Mouse (Mus musculus): ENCODE data around the gene Smarcd1. TPM values are rescaled to one million over a fixed set of nuclear protein-coding genes. Genes with fewer than 3 reads are reported as not detected.

The Smarcd1 gene
- polyA plus RNA-seq, 1 experiment from 2014 or later = 44.2 TPM

- no peak for TF ChIP-seq CTCF (IDR thresholded peaks at IDR 0.05; ENCODE audit: low read depth)
- Histone ChIP-seq H3K27ac (no peak overlapping the region), H3K9me3 (replicated peaks; ENCODE audit: low read length) (no peaks in the 10 kb centered on the region), H3K4me2 (ENCODE audit: low read length) (no peak overlapping the region), H3K4me1 (replicated peaks; ENCODE audit: insufficient read depth, low read length) (no peaks in the 10 kb centered on the region), H3K4me3 (replicated peaks; ENCODE audit: low read depth, low read length) (no peak overlapping the region), H3K36me3 (ENCODE audit: insufficient read depth, low read length) (peaks cover 29% of the 10 kb centered on the region; the same call in 1 of the 2 replicates), H3K9ac (ENCODE audit: low read depth, low read length) (no peak overlapping the region), H3K27me3 (ENCODE audit: insufficient read depth, low read length) (no peaks in the 10 kb centered on the region)
- WGBS = 83% methylated on average over 2 of the region's 2 CpGs
- ATAC-seq (replicated peaks; ENCODE audit: low FRiP score, low read depth) (no peak), DNase-seq (ENCODE audit: low spot score) (no peak)
Observed at GRCm38 (mm10) chr15:99735631-99736030, 33.7 kb downstream of the Smarcd1 start.

GRCm38 (mm10) chr15:99736675-99737074, 34.7 kb downstream of the Smarcd1 start:
- Histone ChIP-seq H3K27ac (no peak overlapping the region), H3K9me3 (replicated peaks; ENCODE audit: low read length) (no peaks in the 10 kb centered on the region), H3K4me2 (ENCODE audit: low read length) (no peak overlapping the region), H3K36me3 (ENCODE audit: insufficient read depth, low read length) (peaks cover 36% of the 10 kb centered on the region; the same call in 1 of the 2 replicates), H3K4me1 (replicated peaks; ENCODE audit: insufficient read depth, low read length) (no peaks in the 10 kb centered on the region), H3K4me3 (replicated peaks; ENCODE audit: low read depth, low read length) (no peak overlapping the region), H3K27me3 (ENCODE audit: insufficient read depth, low read length) (no peaks in the 10 kb centered on the region), H3K9ac (ENCODE audit: low read depth, low read length) (no peak overlapping the region)
- no peak for TF ChIP-seq CTCF (IDR thresholded peaks at IDR 0.05; ENCODE audit: low read depth)
- DNase-seq (ENCODE audit: low spot score) (no peak), ATAC-seq (replicated peaks; ENCODE audit: low FRiP score, low read depth) (no peak)
- WGBS = 88% methylated on average over 11 of the region's 11 CpGs

GRCm38 (mm10) chr15:99740229-99740628, 38.3 kb downstream of the Smarcd1 start:
- Histone ChIP-seq H3K4me2 (ENCODE audit: low read length) (no peak overlapping the region), H3K27ac (no peak overlapping the region), H3K27me3 (ENCODE audit: insufficient read depth, low read length) (no peaks in the 10 kb centered on the region), H3K36me3 (ENCODE audit: insufficient read depth, low read length) (peaks cover 40% of the 10 kb centered on the region), H3K9me3 (replicated peaks; ENCODE audit: low read length) (no peaks in the 10 kb centered on the region), H3K4me3 (replicated peaks; ENCODE audit: low read depth, low read length) (no peak overlapping the region), H3K9ac (ENCODE audit: low read depth, low read length) (no peak overlapping the region), H3K4me1 (replicated peaks; ENCODE audit: insufficient read depth, low read length) (no peaks in the 10 kb centered on the region)
- DNase-seq (ENCODE audit: low spot score) (no peak), ATAC-seq (replicated peaks; ENCODE audit: low FRiP score, low read depth) (no peak)
- WGBS = 97% methylated on average over 4 of the region's 4 CpGs
- no peak for TF ChIP-seq CTCF (IDR thresholded peaks at IDR 0.05; ENCODE audit: low read depth)

GRCm38 (mm10) chr15:99754204-99754603, 52.3 kb downstream of the Smarcd1 start:
- Histone ChIP-seq H3K4me1 (replicated peaks; ENCODE audit: insufficient read depth, low read length) (no peaks in the 10 kb centered on the region), H3K9ac (ENCODE audit: low read depth, low read length) (no peak overlapping the region), H3K27ac (no peak overlapping the region), H3K9me3 (replicated peaks; ENCODE audit: low read length) (no peaks in the 10 kb centered on the region), H3K4me2 (ENCODE audit: low read length) (no peak overlapping the region), H3K4me3 (replicated peaks; ENCODE audit: low read depth, low read length) (no peak overlapping the region), H3K36me3 (ENCODE audit: insufficient read depth, low read length) (no peaks in the 10 kb centered on the region), H3K27me3 (ENCODE audit: insufficient read depth, low read length) (no peaks in the 10 kb centered on the region)
- no peak for ATAC-seq (replicated peaks; ENCODE audit: low FRiP score, low read depth)
- TF ChIP-seq CTCF (IDR thresholded peaks at IDR 0.05; ENCODE audit: low read depth) = no peak
- 72% methylated on average over 3 of the region's 3 CpGs for WGBS
- DNase-seq (ENCODE audit: low spot score) = no peak

Other genes starting within 250 kb of the Smarcd1 start
- 6.5 and 8.0 TPM in 2 replicates for gene Nckap5l, start 244.4 kb upstream of the Smarcd1 start, polyA plus RNA-seq (2015; fragmentation: Nextera tagmentation; extraction: Ambion mirVana)
- gene Bcdin3d, start 227.4 kb upstream of the Smarcd1 start, polyA plus RNA-seq (2015; fragmentation: Nextera tagmentation; extraction: Ambion mirVana) = 16.1 and 16.3 TPM in 2 replicates
- gene Faim2, start 174.0 kb upstream of the Smarcd1 start, polyA plus RNA-seq (2015; fragmentation: Nextera tagmentation; extraction: Ambion mirVana) = 0.26 and 0.36 TPM in 2 replicates
- 662 and 798 TPM in 2 replicates for gene Aqp2, start 123.1 kb upstream of the Smarcd1 start, polyA plus RNA-seq (2015; fragmentation: Nextera tagmentation; extraction: Ambion mirVana)
- 2.2 and 2.3 TPM in 2 replicates for gene Aqp5, start 111.3 kb upstream of the Smarcd1 start, polyA plus RNA-seq (2015; fragmentation: Nextera tagmentation; extraction: Ambion mirVana)
- gene Aqp6, start 100.7 kb upstream of the Smarcd1 start, polyA plus RNA-seq (2015; fragmentation: Nextera tagmentation; extraction: Ambion mirVana) = 2.3 and 2.7 TPM in 2 replicates
- 53.5 and 62.7 TPM in 2 replicates for gene Racgap1, start 50.5 kb upstream of the Smarcd1 start, polyA plus RNA-seq (2015; fragmentation: Nextera tagmentation; extraction: Ambion mirVana)
- gene Asic1, start 31.8 kb upstream of the Smarcd1 start, polyA plus RNA-seq (2015; fragmentation: Nextera tagmentation; extraction: Ambion mirVana) = 1.1 and 1.5 TPM in 2 replicates
- gene Gm17349, start 3.4 kb downstream of the Smarcd1 start, polyA plus RNA-seq (2015; fragmentation: Nextera tagmentation; extraction: Ambion mirVana) = not detected in 2 replicates
- gene Gpd1, start 15.4 kb downstream of the Smarcd1 start, polyA plus RNA-seq (2015; fragmentation: Nextera tagmentation; extraction: Ambion mirVana) = 46.1 and 54.1 TPM in 2 replicates
- 279 and 297 TPM in 2 replicates for gene Cox14, start 23.5 kb downstream of the Smarcd1 start, polyA plus RNA-seq (2015; fragmentation: Nextera tagmentation; extraction: Ambion mirVana)
- gene Cers5, start 70.8 kb downstream of the Smarcd1 start, polyA plus RNA-seq (2015; fragmentation: Nextera tagmentation; extraction: Ambion mirVana) = 60.8 and 63.2 TPM in 2 replicates
- 42.8 and 51.6 TPM in 2 replicates for gene Lima1, start 173.3 kb downstream of the Smarcd1 start, polyA plus RNA-seq (2015; fragmentation: Nextera tagmentation; extraction: Ambion mirVana)